Mouse (Mus musculus): ENCODE results near the gene Prkag2. TPM values are rescaled to one million over a fixed set of nuclear protein-coding genes. Genes with fewer than 3 reads are reported as not detected.

Gene Prkag2
- polyA plus RNA-seq, 1 experiment from 2014 or later: 38.3 TPM

DNA sequence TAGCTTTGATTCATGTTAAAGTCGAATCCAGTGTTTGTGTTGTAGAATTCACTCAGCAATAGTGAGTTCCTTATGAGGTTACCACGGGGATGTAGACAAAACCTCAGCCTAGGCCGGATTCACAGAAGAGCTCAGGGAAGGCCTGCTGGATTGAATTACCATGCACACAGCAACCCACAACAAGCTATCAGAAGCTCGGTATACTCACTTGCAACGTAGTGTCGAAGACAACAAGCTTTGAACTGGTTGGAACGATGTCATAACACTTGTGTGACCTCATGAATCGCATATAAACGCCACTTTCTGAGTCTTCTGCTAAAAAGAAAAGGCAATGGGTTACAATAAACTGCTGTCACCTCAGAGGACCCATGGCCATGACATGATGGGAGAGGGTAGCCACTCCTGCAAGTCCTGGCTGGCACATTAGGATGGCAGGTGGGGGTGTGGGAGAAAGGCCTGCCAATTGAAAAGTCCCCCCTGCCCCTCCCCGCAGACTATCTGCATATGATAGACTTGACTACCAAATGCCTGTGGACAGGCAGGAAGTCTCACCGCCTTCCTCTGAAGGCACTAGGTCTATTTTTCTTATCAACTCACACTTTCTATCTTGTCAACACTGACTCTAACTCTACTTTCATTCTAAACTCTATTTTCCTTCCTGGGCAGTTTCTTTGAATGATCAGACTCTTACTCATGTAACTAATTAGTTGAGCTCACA, 211.4 kb downstream of the Prkag2 start:
- WGBS: 89% methylated on average over 11 of the region's 11 CpGs
- no peak for TF ChIP-seq CTCF (IDR thresholded peaks at IDR 0.05; ENCODE audit: low read depth)
- no peak for ATAC-seq

DNA sequence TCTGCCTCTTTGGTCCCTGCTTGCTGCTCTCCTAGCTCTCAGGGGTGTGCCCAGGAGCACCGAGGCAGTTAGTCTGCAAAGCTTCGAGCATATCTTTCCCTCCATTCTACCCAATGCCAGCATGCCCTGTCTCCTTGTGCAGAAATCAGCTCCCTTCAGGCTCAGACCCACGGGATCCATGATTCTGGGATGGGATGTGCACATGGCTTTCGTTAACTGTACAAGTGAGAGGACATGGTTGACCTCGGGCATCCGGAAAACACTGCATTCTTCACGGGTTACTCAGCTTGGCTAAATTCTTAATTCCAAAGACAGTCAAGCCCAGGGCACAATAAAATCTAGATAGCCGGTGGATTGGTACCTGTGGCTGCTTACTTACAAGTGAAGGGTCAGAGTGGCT, 213.2 kb downstream of the Prkag2 start:
- H3K27ac ChIP-seq (ENCODE audit: low read depth, low read length): no peak overlapping the region; the same call in 1 of the 2 replicates
- no peaks in the 10 kb centered on the region for H3K9me3 ChIP-seq (ENCODE audit: control insufficient read depth)
- H3K4me1 ChIP-seq (replicated peaks; ENCODE audit: control insufficient read depth, insufficient read depth, low read length): no peaks in the 10 kb centered on the region
- no peak overlapping the region for H3K4me2 ChIP-seq (replicated peaks; ENCODE audit: low read depth)
- no peak for ATAC-seq
- WGBS: 88% methylated on average over 8 of the region's 8 CpGs
- H3K9ac ChIP-seq (ENCODE audit: low read depth, low read length): no peak overlapping the region
- no peak for TF ChIP-seq CTCF (IDR thresholded peaks at IDR 0.05; ENCODE audit: low read depth)
- no peak overlapping the region for H3K4me3 ChIP-seq (ENCODE audit: low read depth, low read length)
- H3K36me3 ChIP-seq (ENCODE audit: control insufficient read depth, insufficient read depth): peaks cover 46% of the 10 kb centered on the region
- no peaks in the 10 kb centered on the region for H3K27me3 ChIP-seq (replicated peaks; ENCODE audit: control insufficient read depth, insufficient read depth, low read length)

More for the DNA sequence above, 211.4 kb downstream of the Prkag2 start:
- Histone ChIP-seq H3K27me3 (replicated peaks; ENCODE audit: control insufficient read depth, insufficient read depth, low read length) (no peaks in the 10 kb centered on the region), H3K4me1 (replicated peaks; ENCODE audit: control insufficient read depth, insufficient read depth, low read length) (no peaks in the 10 kb centered on the region), H3K4me3 (ENCODE audit: low read depth, low read length) (no peak overlapping the region), H3K9me3 (ENCODE audit: control insufficient read depth) (no peaks in the 10 kb centered on the region), H3K4me2 (replicated peaks; ENCODE audit: low read depth) (no peak overlapping the region), H3K27ac (ENCODE audit: low read depth, low read length) (no peak overlapping the region), H3K9ac (ENCODE audit: low read depth, low read length) (no peak overlapping the region), H3K36me3 (ENCODE audit: control insufficient read depth, insufficient read depth) (peaks cover 46% of the 10 kb centered on the region)

- Histone ChIP-seq H3K9me3 (ENCODE audit: control insufficient read depth) (no peaks in the 10 kb centered on the region), H3K4me1 (replicated peaks; ENCODE audit: control insufficient read depth, insufficient read depth, low read length) (no peaks in the 10 kb centered on the region), H3K36me3 (ENCODE audit: control insufficient read depth, insufficient read depth) (peaks cover 29% of the 10 kb centered on the region), H3K9ac (ENCODE audit: low read depth, low read length) (no peak overlapping the region), H3K27ac (ENCODE audit: low read depth, low read length) (no peak overlapping the region), H3K4me3 (ENCODE audit: low read depth, low read length) (no peak overlapping the region), H3K4me2 (replicated peaks; ENCODE audit: low read depth) (no peak overlapping the region), H3K27me3 (replicated peaks; ENCODE audit: control insufficient read depth, insufficient read depth, low read length) (no peaks in the 10 kb centered on the region)
- no peak for ATAC-seq
- WGBS: 56% methylated on average over 4 of the region's 4 CpGs
- no peak for TF ChIP-seq CTCF (IDR thresholded peaks at IDR 0.05; ENCODE audit: low read depth)
Observed at GRCm38 (mm10) chr5:24878713-24879112, 221.7 kb downstream of the Prkag2 start.

DNA sequence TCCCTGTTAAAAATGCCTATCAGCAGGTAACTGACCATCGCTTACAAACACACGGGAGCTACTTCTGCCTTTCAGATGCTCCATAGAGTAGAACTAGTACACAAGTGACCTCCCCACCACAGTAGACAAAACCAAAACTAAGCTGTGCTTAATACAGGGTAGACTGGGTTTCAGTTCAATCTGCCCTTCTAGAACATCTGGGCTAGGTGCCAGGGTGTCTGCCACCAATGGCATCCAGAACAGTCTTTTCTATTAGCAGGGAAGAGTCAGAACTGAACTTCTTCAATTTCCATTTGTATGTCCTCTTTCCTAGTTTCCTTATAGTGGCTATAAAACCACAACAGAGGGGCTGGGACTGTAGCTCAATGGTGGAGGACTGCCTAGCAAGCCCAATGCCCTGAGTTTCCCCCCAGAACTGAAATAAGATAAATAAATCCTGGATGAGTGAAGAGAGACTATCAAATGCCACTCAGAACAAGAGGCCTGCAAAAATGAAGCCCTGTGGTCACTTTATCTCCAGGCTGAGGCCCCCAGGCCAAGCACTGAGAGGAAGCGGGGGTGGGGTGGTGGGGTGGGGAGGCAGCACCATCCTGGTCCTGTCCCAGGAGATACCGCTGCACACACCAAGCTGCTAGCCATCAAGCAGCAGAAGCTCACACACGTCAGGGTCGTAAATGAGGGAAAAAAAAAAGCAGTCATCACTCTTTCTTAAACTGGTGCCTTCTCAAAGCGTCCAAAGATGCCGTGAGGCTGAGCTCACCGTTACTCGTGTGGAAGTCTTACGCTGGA, 222.4 kb downstream of the Prkag2 start:
- Histone ChIP-seq H3K4me1 (replicated peaks; ENCODE audit: control insufficient read depth, insufficient read depth, low read length) (no peaks in the 10 kb centered on the region), H3K9ac (ENCODE audit: low read depth, low read length) (no peak overlapping the region), H3K36me3 (ENCODE audit: control insufficient read depth, insufficient read depth) (peaks cover 34% of the 10 kb centered on the region), H3K27ac (ENCODE audit: low read depth, low read length) (no peak overlapping the region), H3K4me3 (ENCODE audit: low read depth, low read length) (no peak overlapping the region), H3K9me3 (ENCODE audit: control insufficient read depth) (no peaks in the 10 kb centered on the region), H3K4me2 (replicated peaks; ENCODE audit: low read depth) (no peak overlapping the region), H3K27me3 (replicated peaks; ENCODE audit: control insufficient read depth, insufficient read depth, low read length) (no peaks in the 10 kb centered on the region)
- WGBS: 70% methylated on average over 11 of the region's 11 CpGs
- ATAC-seq: no peak
- no peak for TF ChIP-seq CTCF (IDR thresholded peaks at IDR 0.05; ENCODE audit: low read depth)

DNA sequence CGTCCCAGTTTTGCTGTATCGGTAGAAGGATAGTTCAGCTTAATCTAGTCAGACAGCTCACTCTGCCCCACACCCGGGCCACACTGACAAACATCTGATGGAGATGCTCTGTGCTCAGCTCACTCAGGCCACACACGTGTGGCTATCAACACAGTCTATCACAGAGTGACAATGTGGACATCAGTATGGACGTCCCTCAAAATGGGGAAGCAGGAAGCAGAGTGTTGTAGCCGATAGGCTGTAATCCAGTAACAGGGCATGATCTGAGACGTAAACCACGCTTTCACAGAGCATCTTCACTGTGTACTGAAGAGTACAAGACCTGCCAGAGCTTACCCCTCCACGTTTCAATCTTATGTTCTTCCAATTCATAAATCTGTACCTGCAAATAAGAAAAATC, 223.8 kb downstream of the Prkag2 start:
- Histone ChIP-seq H3K4me3 (ENCODE audit: low read depth, low read length) (no peak overlapping the region), H3K27me3 (replicated peaks; ENCODE audit: control insufficient read depth, insufficient read depth, low read length) (no peaks in the 10 kb centered on the region), H3K9me3 (ENCODE audit: control insufficient read depth) (no peaks in the 10 kb centered on the region), H3K27ac (ENCODE audit: low read depth, low read length) (no peak overlapping the region), H3K4me1 (replicated peaks; ENCODE audit: control insufficient read depth, insufficient read depth, low read length) (no peaks in the 10 kb centered on the region), H3K36me3 (ENCODE audit: control insufficient read depth, insufficient read depth) (peaks cover 42% of the 10 kb centered on the region), H3K4me2 (replicated peaks; ENCODE audit: low read depth) (no peak overlapping the region), H3K9ac (ENCODE audit: low read depth, low read length) (no peak overlapping the region)
- WGBS: 88% methylated on average over 9 of the region's 9 CpGs
- TF ChIP-seq CTCF (IDR thresholded peaks at IDR 0.05; ENCODE audit: low read depth): no peak
- ATAC-seq: no peak

GRCm38 (mm10) chr5:24874111-24874510, 226.3 kb downstream of the Prkag2 start:
- H3K4me3 ChIP-seq (ENCODE audit: low read depth, low read length): no peak overlapping the region
- peaks cover 51% of the 10 kb centered on the region for H3K36me3 ChIP-seq (ENCODE audit: control insufficient read depth, insufficient read depth)
- no peak overlapping the region for H3K27ac ChIP-seq (ENCODE audit: low read depth, low read length)
- H3K9ac ChIP-seq (ENCODE audit: low read depth, low read length): no peak overlapping the region
- no peak for ATAC-seq
- H3K27me3 ChIP-seq (replicated peaks; ENCODE audit: control insufficient read depth, insufficient read depth, low read length): no peaks in the 10 kb centered on the region
- H3K4me1 ChIP-seq (replicated peaks; ENCODE audit: control insufficient read depth, insufficient read depth, low read length): no peaks in the 10 kb centered on the region
- WGBS: 89% methylated on average over 4 of the region's 4 CpGs
- no peaks in the 10 kb centered on the region for H3K9me3 ChIP-seq (ENCODE audit: control insufficient read depth)
- no peak overlapping the region for H3K4me2 ChIP-seq (replicated peaks; ENCODE audit: low read depth)
- no peak for TF ChIP-seq CTCF (IDR thresholded peaks at IDR 0.05; ENCODE audit: low read depth)

All from intestine, postnatal 0 days (tissue).